Mouse (Mus musculus): ENCODE results near the gene Atl2.
A peak's percentile ranks its signal among the peaks of the same experiment; 100 is the strongest.

Atl2 gene

GRCm38 (mm10) chr17:79895911-79896423 lies at the start of gene Atl2:
Gene Atl2 (minus strand): TSS chr17:79896123.
- peak; percentile 86 to 89 for DNase-seq (ENCODE audit: low spot score in 2 of 2)

- DNase-seq (ENCODE audit: low spot score in 2 of 2) = no peak
These were observed 48.9 kb upstream of the Atl2 start for GRCm38 (mm10) chr17:79944851-79945250.

GRCm38 (mm10) chr17:79942418-79942817 lies 46.5 kb upstream of the Atl2 start:
- no peak for DNase-seq (ENCODE audit: low spot score in 2 of 2)

GRCm38 (mm10) chr17:79939133-79939532 lies 43.2 kb upstream of the Atl2 start:
- DNase-seq (ENCODE audit: low spot score in 2 of 2) = no peak

GRCm38 (mm10) chr17:79937921-79938601 lies 42.1 kb upstream of the Atl2 start:
- DNase-seq (ENCODE audit: low spot score in 2 of 2) = no peak

- no peak for DNase-seq (ENCODE audit: low spot score in 2 of 2)
These were observed 38.4 kb upstream of the Atl2 start for GRCm38 (mm10) chr17:79934370-79934769.

- no peak for DNase-seq (ENCODE audit: low spot score in 2 of 2)
These were observed 36.9 kb upstream of the Atl2 start for GRCm38 (mm10) chr17:79932676-79933278.

- no peak for DNase-seq (ENCODE audit: low spot score in 2 of 2)
These were observed 31.2 kb upstream of the Atl2 start for GRCm38 (mm10) chr17:79927110-79927509.

- DNase-seq (ENCODE audit: low spot score in 2 of 2) = no peak
These were observed 30.6 kb upstream of the Atl2 start for GRCm38 (mm10) chr17:79926486-79926885.

- DNase-seq (ENCODE audit: low spot score in 2 of 2) = no peak
These were observed 30.0 kb upstream of the Atl2 start for GRCm38 (mm10) chr17:79925865-79926421.

- DNase-seq (ENCODE audit: low spot score in 2 of 2) = no peak
These were observed 24.4 kb upstream of the Atl2 start for GRCm38 (mm10) chr17:79920355-79920754.

GRCm38 (mm10) chr17:79919566-79920350 lies 23.8 kb upstream of the Atl2 start:
- peak in 1 of 2 experiments; percentile 13 for DNase-seq (ENCODE audit: low spot score in 2 of 2)

GRCm38 (mm10) chr17:79918484-79919004 lies 22.6 kb upstream of the Atl2 start:
- no peak for DNase-seq (ENCODE audit: low spot score in 2 of 2)

GRCm38 (mm10) chr17:79916996-79917395 lies 21.1 kb upstream of the Atl2 start:
- DNase-seq (ENCODE audit: low spot score in 2 of 2) = no peak

- DNase-seq (ENCODE audit: low spot score in 2 of 2) = no peak
These were observed 16.3 kb upstream of the Atl2 start for GRCm38 (mm10) chr17:79912174-79912573.

- no peak for DNase-seq (ENCODE audit: low spot score in 2 of 2)
These were observed 15.8 kb upstream of the Atl2 start for GRCm38 (mm10) chr17:79911718-79912117.

GRCm38 (mm10) chr17:79909571-79909970 lies 13.6 kb upstream of the Atl2 start:
- DNase-seq (ENCODE audit: low spot score in 2 of 2) = no peak

GRCm38 (mm10) chr17:79907698-79908097 lies 11.8 kb upstream of the Atl2 start:
- no peak for DNase-seq (ENCODE audit: low spot score in 2 of 2)

- no peak for DNase-seq (ENCODE audit: low spot score in 2 of 2)
These were observed 11.0 kb upstream of the Atl2 start for GRCm38 (mm10) chr17:79906791-79907494.

- no peak for DNase-seq (ENCODE audit: low spot score in 2 of 2)
These were observed 8.7 kb upstream of the Atl2 start for GRCm38 (mm10) chr17:79904593-79904992.

GRCm38 (mm10) chr17:79901207-79901606 lies 5.3 kb upstream of the Atl2 start:
- DNase-seq (ENCODE audit: low spot score in 2 of 2) = no peak

All from frontal cortex, postnatal 14 days (tissue).